Mouse (Mus musculus): ENCODE measurements at regions not wholly inside any gene's neighbourhood (a gene's known extent, or its start where the extent isn't known, plus 50 kb on each side); places are given as distances from the start of the nearest gene placed in this dataset.
A peak's percentile ranks its signal among the peaks of the same experiment; 100 is the strongest.
"Not testable (repeated sequence)": the region's sequence is repeated elsewhere in the genome, so short reads cannot be mapped to it uniquely, and the experiment has no call there.

- no peaks in the 10 kb centered on the region for H3K27me3 ChIP-seq (ENCODE audit: control insufficient read depth, insufficient read depth, low read length)
- H3K4me2 ChIP-seq (ENCODE audit: low read depth, low read length), result no peak overlapping the region
- no peaks in the 10 kb centered on the region for H3K4me1 ChIP-seq (ENCODE audit: control insufficient read depth, insufficient read depth, low read length)
- H3K27ac ChIP-seq (ENCODE audit: low read depth, low read length), result no peak overlapping the region
- no peak overlapping the region for H3K9ac ChIP-seq (replicated peaks; ENCODE audit: low read depth, low read length)
- H3K36me3 ChIP-seq (ENCODE audit: control insufficient read depth, insufficient read depth, low read length), result no peaks in the 10 kb centered on the region
- no peak for ATAC-seq (ENCODE audit: low read depth)
- no peak overlapping the region for H3K4me3 ChIP-seq (ENCODE audit: low read depth, low read length)
- H3K9me3 ChIP-seq (ENCODE audit: control insufficient read depth, low read length), result no peaks in the 10 kb centered on the region
Measured at GRCm38 (mm10) chr17:16665253-16665652, 398.7 kb upstream of the Zfp960 start.

GRCm38 (mm10) chr17:16667606-16668005, 396.3 kb upstream of the Zfp960 start:
- Histone ChIP-seq H3K9me3 (ENCODE audit: control insufficient read depth, low read length) (no peaks in the 10 kb centered on the region), H3K36me3 (ENCODE audit: control insufficient read depth, insufficient read depth, low read length) (no peaks in the 10 kb centered on the region), H3K4me2 (ENCODE audit: low read depth, low read length) (no peak overlapping the region), H3K27me3 (ENCODE audit: control insufficient read depth, insufficient read depth, low read length) (no peaks in the 10 kb centered on the region), H3K4me3 (ENCODE audit: low read depth, low read length) (no peak overlapping the region), H3K27ac (ENCODE audit: low read depth, low read length) (no peak overlapping the region), H3K4me1 (ENCODE audit: control insufficient read depth, insufficient read depth, low read length) (no peaks in the 10 kb centered on the region), H3K9ac (replicated peaks; ENCODE audit: low read depth, low read length) (no peak overlapping the region)
- WGBS, result 80% methylated on average over 1 of the region's 1 CpGs
- no peak for ATAC-seq (ENCODE audit: low read depth)

- H3K4me1 ChIP-seq (ENCODE audit: control insufficient read depth, insufficient read depth, low read length), result no peaks in the 10 kb centered on the region
- no peak overlapping the region for H3K9ac ChIP-seq (replicated peaks; ENCODE audit: low read depth, low read length)
- no peaks in the 10 kb centered on the region for H3K36me3 ChIP-seq (ENCODE audit: control insufficient read depth, insufficient read depth, low read length)
- no peak overlapping the region for H3K4me2 ChIP-seq (ENCODE audit: low read depth, low read length)
- ATAC-seq (ENCODE audit: low read depth), result no peak
- H3K9me3 ChIP-seq (ENCODE audit: control insufficient read depth, low read length), result no peaks in the 10 kb centered on the region
- no peaks in the 10 kb centered on the region for H3K27me3 ChIP-seq (ENCODE audit: control insufficient read depth, insufficient read depth, low read length)
- no peak overlapping the region for H3K27ac ChIP-seq (ENCODE audit: low read depth, low read length)
- no peak overlapping the region for H3K4me3 ChIP-seq (ENCODE audit: low read depth, low read length)
Measured at GRCm38 (mm10) chr17:16704199-16704598, 359.7 kb upstream of the Zfp960 start.

GRCm38 (mm10) chr17:16705890-16706289, 358.0 kb upstream of the Zfp960 start:
- Histone ChIP-seq H3K4me1 (ENCODE audit: control insufficient read depth, insufficient read depth, low read length) (no peaks in the 10 kb centered on the region), H3K4me3 (ENCODE audit: low read depth, low read length) (no peak overlapping the region), H3K9me3 (ENCODE audit: control insufficient read depth, low read length) (no peaks in the 10 kb centered on the region), H3K36me3 (ENCODE audit: control insufficient read depth, insufficient read depth, low read length) (no peaks in the 10 kb centered on the region), H3K27me3 (ENCODE audit: control insufficient read depth, insufficient read depth, low read length) (no peaks in the 10 kb centered on the region), H3K4me2 (ENCODE audit: low read depth, low read length) (no peak overlapping the region), H3K9ac (replicated peaks; ENCODE audit: low read depth, low read length) (no peak overlapping the region), H3K27ac (ENCODE audit: low read depth, low read length) (no peak overlapping the region)
- WGBS, result 90% methylated on average over 1 of the region's 1 CpGs
- no peak for ATAC-seq (ENCODE audit: low read depth)

- H3K9ac ChIP-seq (replicated peaks; ENCODE audit: low read depth, low read length), result no peak overlapping the region
- H3K4me3 ChIP-seq (ENCODE audit: low read depth, low read length), result no peak overlapping the region
- no peaks in the 10 kb centered on the region for H3K9me3 ChIP-seq (ENCODE audit: control insufficient read depth, low read length)
- ATAC-seq (ENCODE audit: low read depth), result no peak
- H3K4me1 ChIP-seq (ENCODE audit: control insufficient read depth, insufficient read depth, low read length), result no peaks in the 10 kb centered on the region
- H3K36me3 ChIP-seq (ENCODE audit: control insufficient read depth, insufficient read depth, low read length), result no peaks in the 10 kb centered on the region
- 77% methylated on average over 2 of the region's 2 CpGs for WGBS
- H3K27ac ChIP-seq (ENCODE audit: low read depth, low read length), result no peak overlapping the region
- H3K27me3 ChIP-seq (ENCODE audit: control insufficient read depth, insufficient read depth, low read length), result no peaks in the 10 kb centered on the region
- no peak overlapping the region for H3K4me2 ChIP-seq (ENCODE audit: low read depth, low read length)
Measured at GRCm38 (mm10) chr17:16726904-16727303, 337.0 kb upstream of the Zfp960 start.

- H3K9ac ChIP-seq (replicated peaks; ENCODE audit: low read depth, low read length), result no peak overlapping the region
- no peak overlapping the region for H3K4me2 ChIP-seq (ENCODE audit: low read depth, low read length)
- no peaks in the 10 kb centered on the region for H3K36me3 ChIP-seq (ENCODE audit: control insufficient read depth, insufficient read depth, low read length)
- H3K4me1 ChIP-seq (ENCODE audit: control insufficient read depth, insufficient read depth, low read length), result no peaks in the 10 kb centered on the region
- 48% methylated on average over 4 of the region's 4 CpGs for WGBS
- no peaks in the 10 kb centered on the region for H3K9me3 ChIP-seq (ENCODE audit: control insufficient read depth, low read length)
- peak; percentile 51; the same call in 1 of the 2 replicates for ATAC-seq (ENCODE audit: low read depth)
- H3K4me3 ChIP-seq (ENCODE audit: low read depth, low read length), result no peak overlapping the region
- H3K27me3 ChIP-seq (ENCODE audit: control insufficient read depth, insufficient read depth, low read length), result no peaks in the 10 kb centered on the region
- H3K27ac ChIP-seq (ENCODE audit: low read depth, low read length), result no peak overlapping the region
Measured at GRCm38 (mm10) chr17:16753090-16753489, 310.8 kb upstream of the Zfp960 start.

GRCm38 (mm10) chr17:16770587-16770986, 293.3 kb upstream of the Zfp960 start:
- not testable (repeated sequence) for H3K27me3 ChIP-seq (ENCODE audit: control insufficient read depth, insufficient read depth, low read length); H3K27ac ChIP-seq (ENCODE audit: low read depth, low read length); ATAC-seq (ENCODE audit: low read depth); H3K36me3 ChIP-seq (ENCODE audit: control insufficient read depth, insufficient read depth, low read length); H3K4me3 ChIP-seq (ENCODE audit: low read depth, low read length); H3K4me1 ChIP-seq (ENCODE audit: control insufficient read depth, insufficient read depth, low read length); H3K4me2 ChIP-seq (ENCODE audit: low read depth, low read length); H3K9me3 ChIP-seq (ENCODE audit: control insufficient read depth, low read length); H3K9ac ChIP-seq (replicated peaks; ENCODE audit: low read depth, low read length)
- 87% methylated on average over 7 of the region's 7 CpGs for WGBS

- H3K9me3 ChIP-seq (ENCODE audit: control insufficient read depth, low read length), result no peaks in the 10 kb centered on the region
- no peaks in the 10 kb centered on the region for H3K36me3 ChIP-seq (ENCODE audit: control insufficient read depth, insufficient read depth, low read length)
- no peak overlapping the region for H3K9ac ChIP-seq (replicated peaks; ENCODE audit: low read depth, low read length)
- no peak for ATAC-seq (ENCODE audit: low read depth)
- no peak overlapping the region for H3K27ac ChIP-seq (ENCODE audit: low read depth, low read length)
- H3K4me2 ChIP-seq (ENCODE audit: low read depth, low read length), result no peak overlapping the region
- H3K4me3 ChIP-seq (ENCODE audit: low read depth, low read length), result no peak overlapping the region
- 72% methylated on average over 5 of the region's 5 CpGs for WGBS
- no peaks in the 10 kb centered on the region for H3K4me1 ChIP-seq (ENCODE audit: control insufficient read depth, insufficient read depth, low read length)
- H3K27me3 ChIP-seq (ENCODE audit: control insufficient read depth, insufficient read depth, low read length), result no peaks in the 10 kb centered on the region
Measured at GRCm38 (mm10) chr17:16798316-16798715, 265.6 kb upstream of the Zfp960 start.

GRCm38 (mm10) chr17:16804986-16805385, 258.9 kb upstream of the Zfp960 start:
- no peaks in the 10 kb centered on the region for H3K36me3 ChIP-seq (ENCODE audit: control insufficient read depth, insufficient read depth, low read length)
- no peak overlapping the region for H3K4me2 ChIP-seq (ENCODE audit: low read depth, low read length)
- WGBS, result 70% methylated on average over 3 of the region's 3 CpGs
- H3K9me3 ChIP-seq (ENCODE audit: control insufficient read depth, low read length), result no peaks in the 10 kb centered on the region
- no peak overlapping the region for H3K4me3 ChIP-seq (ENCODE audit: low read depth, low read length)
- H3K4me1 ChIP-seq (ENCODE audit: control insufficient read depth, insufficient read depth, low read length), result no peaks in the 10 kb centered on the region
- H3K9ac ChIP-seq (replicated peaks; ENCODE audit: low read depth, low read length), result no peak overlapping the region
- ATAC-seq (ENCODE audit: low read depth), result no peak
- no peak overlapping the region for H3K27ac ChIP-seq (ENCODE audit: low read depth, low read length)
- no peaks in the 10 kb centered on the region for H3K27me3 ChIP-seq (ENCODE audit: control insufficient read depth, insufficient read depth, low read length)

- Histone ChIP-seq H3K4me1 (ENCODE audit: control insufficient read depth, insufficient read depth, low read length) (no peaks in the 10 kb centered on the region), H3K9ac (replicated peaks; ENCODE audit: low read depth, low read length) (no peak overlapping the region), H3K9me3 (ENCODE audit: control insufficient read depth, low read length) (no peaks in the 10 kb centered on the region), H3K27me3 (ENCODE audit: control insufficient read depth, insufficient read depth, low read length) (no peaks in the 10 kb centered on the region), H3K4me3 (ENCODE audit: low read depth, low read length) (no peak overlapping the region), H3K36me3 (ENCODE audit: control insufficient read depth, insufficient read depth, low read length) (no peaks in the 10 kb centered on the region), H3K27ac (ENCODE audit: low read depth, low read length) (no peak overlapping the region), H3K4me2 (ENCODE audit: low read depth, low read length) (no peak overlapping the region)
- ATAC-seq (ENCODE audit: low read depth), result no peak
- WGBS, result 24% methylated on average over 3 of the region's 3 CpGs
Measured at GRCm38 (mm10) chr17:16818421-16818820, 245.5 kb upstream of the Zfp960 start.
